Mouse (Mus musculus) G1E (cell line): Measurements from ENCODE around the gene Jund. TPM values are rescaled to one million over a fixed set of nuclear protein-coding genes. Genes with fewer than 3 reads are reported as not detected.

ENCODE experiments used
- ATAC-seq: 2 replicates; pipeline ENCODE4 v1.8.0; 2016; ENCODE audit warnings: mild to moderate bottlenecking; ENCODE audit not compliant: insufficient number of reproducible peaks, poor library complexity, low FRiP score, severe bottlenecking; ENCODE audit errors: extremely low read depth
- DNase-seq: peaks from one replicate; pipeline ENCODE4 v3.0.0; 2012; ENCODE audit warnings: low spot score
- H3K27me3 ChIP-seq: 2 replicates; pipeline ENCODE4 v1.6.1; 2012; ENCODE audit warnings: mild to moderate bottlenecking, low read length, inconsistent platforms; ENCODE audit not compliant: insufficient read depth
- H3K36me3 ChIP-seq: replicated peaks from 2 replicates; pipeline ENCODE3; 2012; ENCODE audit warnings: mild to moderate bottlenecking, inconsistent platforms
- H3K4me1 ChIP-seq: 2 replicates; pipeline ENCODE4 v1.6.1; 2012; ENCODE audit warnings: low read depth, low read length, inconsistent platforms, mixed read lengths; ENCODE audit not compliant: insufficient read depth
- H3K4me3 ChIP-seq: 2 replicates; pipeline ENCODE4 v1.5.1; 2012; ENCODE audit warnings: low read depth, mild to moderate bottlenecking, inconsistent platforms, low read length, moderate library complexity, mixed read lengths
- H3K9me3 ChIP-seq: replicated peaks from 2 replicates; pipeline ENCODE4 v1.6.1; 2012; ENCODE audit warnings: inconsistent platforms
- CTCF ChIP-seq: IDR thresholded peaks from 2 replicates; pipeline ENCODE4 v1.5.1; 2012; ENCODE audit warnings: low read depth, low read length, inconsistent platforms, mixed read lengths
- GATA1 ChIP-seq: IDR thresholded peaks from 2 replicates; pipeline ENCODE4 v1.6.1; 2012; ENCODE audit warnings: borderline replicate concordance, low read length, inconsistent platforms, mixed read lengths
- GATA2 ChIP-seq: IDR thresholded peaks from 2 replicates; pipeline ENCODE4 v1.6.1; 2012; ENCODE audit warnings: low read depth, low read length, inconsistent platforms, borderline replicate concordance
- POLR2AphosphoS5 ChIP-seq: IDR thresholded peaks from 2 replicates; pipeline ENCODE4 v1.6.1; 2012; ENCODE audit warnings: low read depth, low read length, inconsistent platforms; ENCODE audit not compliant: insufficient replicate concordance
- TAL1 ChIP-seq: conservative IDR thresholded peaks from 2 replicates; pipeline ENCODE4 v1.6.1; 2012; ENCODE audit warnings: low read depth, low read length, inconsistent platforms, mixed read lengths
- polyA plus RNA-seq: library from polyadenylated mRNA; stranded (reverse); fragments of >175 nt; gene quantifications from 2 replicates; pipeline ENCODE4 v1.2.3, GENCODE M21; 2012
- total RNA-seq, 2 experiments: library from RNA; stranded (forward) in 1 of 2; stranded (reverse) in 1 of 2; fragments of 200-1000 nt in 1 of 2; fragments of >200 nt in 1 of 2; fragmentation: Nextera tagmentation in 1 of 2; gene quantifications; 2 replicates each; pipeline ENCODE4 v1.2.3; 2014 to 2017

Gene Jund
- total and polyA plus RNA-seq, 3 experiments = 40.2 to 183 (median 60.3) TPM

DNA sequence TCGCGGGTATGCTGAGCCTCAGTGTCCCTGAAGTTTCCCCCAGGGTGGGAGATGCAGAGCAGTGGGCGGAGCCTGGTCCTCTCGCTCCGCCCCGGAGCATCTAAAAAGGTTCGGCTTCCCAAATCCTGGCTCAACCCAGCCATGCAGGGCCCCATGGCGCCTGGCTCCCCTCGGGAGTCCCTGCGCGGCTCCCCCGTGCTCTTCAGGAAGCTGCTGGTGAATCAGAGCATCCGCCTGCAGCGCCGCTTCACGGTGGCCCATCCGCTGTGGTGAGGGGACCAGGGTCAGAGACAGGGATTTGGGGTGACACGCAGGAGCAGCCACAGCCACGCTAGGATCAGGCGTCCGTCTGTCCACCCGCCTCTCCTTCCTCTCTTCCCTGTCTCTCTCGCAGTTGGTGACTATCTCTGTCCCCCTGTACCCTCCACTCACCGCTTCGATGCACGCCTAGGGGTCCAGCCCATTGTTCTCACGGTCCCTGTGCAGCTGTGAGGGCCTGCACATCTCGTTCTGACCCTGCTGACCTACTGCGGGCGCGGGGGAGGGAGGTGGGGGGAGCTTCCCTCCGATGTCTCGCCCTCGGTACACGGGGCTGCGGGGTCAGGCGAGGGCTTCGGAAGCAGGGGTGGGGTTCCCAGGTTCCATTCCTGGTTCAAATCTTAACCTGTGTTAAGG, 44.4 kb downstream of the Jund start:
- Histone ChIP-seq H3K4me3 (no peak overlapping the region), H3K4me1 (peaks cover 5% of the 10 kb centered on the region; the same call in 1 of the 2 replicates), H3K27me3 (peaks cover 71% of the 10 kb centered on the region), H3K36me3 (no peaks in the 10 kb centered on the region), H3K9me3 (no peaks in the 10 kb centered on the region)
- DNase-seq (no peak), ATAC-seq (no peak)
- TF ChIP-seq TAL1 (no peak), CTCF (no peak), GATA2 (no peak), GATA1 (no peak), POLR2AphosphoS5 (no peak)

DNA sequence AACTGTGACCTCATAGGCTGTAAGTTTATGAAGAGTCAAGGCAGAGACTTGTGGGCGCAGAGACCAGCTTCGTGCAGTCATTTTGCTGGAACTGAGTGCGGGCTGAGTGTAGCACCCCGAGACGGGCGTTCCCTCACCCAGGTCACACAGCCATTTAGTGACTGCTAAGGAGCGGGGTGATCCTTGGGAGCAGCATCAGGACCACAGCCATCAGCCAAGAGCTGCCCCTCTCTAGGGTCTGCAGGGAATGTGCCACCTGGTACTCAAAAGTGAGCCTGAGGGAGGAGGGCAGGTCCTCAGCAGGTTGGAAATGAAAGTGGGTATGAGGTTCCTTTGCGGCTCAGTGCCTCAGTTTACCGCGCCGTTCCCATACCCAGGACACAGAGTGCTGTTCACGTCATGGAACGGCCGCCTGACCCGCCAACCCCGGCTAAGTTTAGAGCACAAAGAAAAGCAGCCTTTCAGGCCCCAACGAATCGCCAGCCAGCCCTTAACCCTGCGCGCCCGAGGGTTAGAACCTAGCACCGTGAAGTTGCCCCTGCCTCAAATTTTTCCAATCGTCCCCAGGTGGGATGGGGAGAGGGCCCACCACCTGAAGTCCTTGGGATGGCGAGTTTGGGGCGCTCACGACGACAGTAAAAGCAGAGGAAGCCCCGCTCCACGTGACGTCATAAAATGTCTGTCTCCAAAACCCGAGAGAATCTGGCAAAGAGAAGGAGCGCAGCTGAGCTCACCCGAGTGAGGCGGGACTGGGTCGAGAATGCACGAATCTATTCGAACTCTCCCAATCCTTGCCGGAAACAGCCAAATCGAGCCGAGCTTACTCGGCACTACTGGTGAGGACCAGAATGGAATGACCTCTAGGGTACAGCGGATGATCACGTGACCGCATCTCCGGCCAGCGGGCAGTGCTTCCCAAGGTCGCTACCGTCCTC, 45.2 kb downstream of the Jund start:
- no peak for DNase-seq
- no peak for TF ChIP-seq GATA1
- peaks cover 5% of the 10 kb centered on the region; the same call in 1 of the 2 replicates for H3K4me1 ChIP-seq
- H3K36me3 ChIP-seq = no peaks in the 10 kb centered on the region
- no peak for ATAC-seq
- H3K9me3 ChIP-seq = no peaks in the 10 kb centered on the region
- no peak overlapping the region for H3K4me3 ChIP-seq
- H3K27me3 ChIP-seq = peaks cover 74% of the 10 kb centered on the region

DNA sequence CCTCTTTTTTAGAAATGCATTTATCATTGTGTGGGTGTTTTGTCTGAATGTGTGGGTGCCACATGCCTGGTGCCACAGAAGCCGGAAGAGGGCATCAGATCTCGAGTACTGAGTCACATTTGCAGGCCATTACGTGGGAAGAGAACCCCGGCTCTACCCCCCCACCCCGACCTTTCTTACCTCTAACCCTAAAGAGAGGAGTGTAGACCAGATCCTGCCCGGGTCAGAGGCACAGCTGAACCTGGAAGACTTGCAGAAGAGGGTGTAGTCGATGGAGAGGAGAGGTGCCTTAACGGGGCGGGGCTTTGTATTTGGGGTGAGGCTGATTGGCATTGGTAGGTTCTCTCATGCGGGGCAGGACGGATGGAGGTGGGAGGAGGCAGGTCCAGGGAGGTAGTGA, 46.1 kb downstream of the Jund start:
- Histone ChIP-seq H3K4me1 (peaks cover 5% of the 10 kb centered on the region; the same call in 1 of the 2 replicates), H3K27me3 (peaks cover 82% of the 10 kb centered on the region), H3K36me3 (no peaks in the 10 kb centered on the region), H3K4me3 (no peak overlapping the region), H3K9me3 (no peaks in the 10 kb centered on the region)
- no peak for ATAC-seq
- DNase-seq = no peak
- TF ChIP-seq GATA2 = no peak
- no peak for TF ChIP-seq TAL1
- TF ChIP-seq POLR2AphosphoS5 = no peak
- no peak for TF ChIP-seq CTCF

DNA sequence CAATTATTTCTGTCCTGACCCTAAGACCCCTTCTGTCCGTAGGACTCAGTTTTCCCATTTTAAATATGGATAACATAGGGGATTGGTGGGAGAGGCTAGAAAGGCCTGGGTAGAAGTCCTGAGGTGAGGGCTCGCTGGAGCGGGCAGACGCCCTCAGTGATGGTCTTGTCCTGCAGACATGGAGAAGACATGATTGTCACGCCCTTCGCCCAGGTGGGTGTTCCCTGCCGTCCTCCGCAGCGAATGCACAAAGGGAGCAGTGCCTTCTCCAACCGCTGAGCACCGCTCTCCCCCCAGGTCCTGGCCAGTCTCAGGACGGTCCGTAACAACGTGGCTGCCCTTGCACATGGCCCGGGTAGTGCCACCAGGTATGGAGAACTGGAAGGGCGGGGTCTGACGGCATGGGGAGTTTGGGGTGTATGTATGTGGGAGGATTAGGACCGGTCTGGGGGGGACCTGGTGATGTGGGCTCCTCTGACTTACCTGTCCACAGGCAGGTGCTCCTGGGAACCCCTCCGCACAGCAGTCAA, 47.0 kb downstream of the Jund start:
- Histone ChIP-seq H3K9me3 (no peaks in the 10 kb centered on the region), H3K4me3 (no peak overlapping the region), H3K36me3 (no peaks in the 10 kb centered on the region), H3K27me3 (peaks cover 82% of the 10 kb centered on the region), H3K4me1 (peaks cover 5% of the 10 kb centered on the region; the same call in 1 of the 2 replicates)
- DNase-seq = no peak
- TF ChIP-seq GATA2 (no peak), POLR2AphosphoS5 (no peak), TAL1 (no peak), GATA1 (no peak), CTCF (no peak)
- ATAC-seq = no peak

DNA sequence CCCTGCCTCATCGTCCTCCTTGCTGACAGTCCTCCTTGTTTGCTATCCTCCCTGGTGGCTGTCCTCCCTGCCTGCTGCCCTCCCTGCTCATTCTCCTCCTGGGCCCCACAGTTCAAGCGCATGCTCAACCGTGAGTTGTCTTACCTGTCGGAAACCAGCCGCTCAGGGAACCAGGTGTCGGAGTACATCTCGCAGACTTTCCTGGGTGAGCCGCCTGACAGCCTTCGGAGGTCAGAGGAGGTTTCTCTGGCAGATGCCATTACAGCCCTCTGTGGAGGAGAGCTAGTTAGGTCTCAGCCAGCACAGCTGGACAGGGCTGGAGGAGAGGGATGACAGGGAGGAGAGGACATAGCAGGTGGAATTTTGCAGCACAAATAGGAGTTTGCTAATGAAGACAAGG, 47.9 kb downstream of the Jund start:
- DNase-seq (no peak), ATAC-seq (no peak)
- TF ChIP-seq TAL1 (no peak), POLR2AphosphoS5 (no peak), CTCF (no peak), GATA1 (no peak), GATA2 (no peak)
- peaks cover 5% of the 10 kb centered on the region; the same call in 1 of the 2 replicates for H3K4me1 ChIP-seq
- H3K36me3 ChIP-seq = no peaks in the 10 kb centered on the region
- H3K4me3 ChIP-seq = no peak overlapping the region
- no peaks in the 10 kb centered on the region for H3K9me3 ChIP-seq
- H3K27me3 ChIP-seq = peaks cover 74% of the 10 kb centered on the region

DNA sequence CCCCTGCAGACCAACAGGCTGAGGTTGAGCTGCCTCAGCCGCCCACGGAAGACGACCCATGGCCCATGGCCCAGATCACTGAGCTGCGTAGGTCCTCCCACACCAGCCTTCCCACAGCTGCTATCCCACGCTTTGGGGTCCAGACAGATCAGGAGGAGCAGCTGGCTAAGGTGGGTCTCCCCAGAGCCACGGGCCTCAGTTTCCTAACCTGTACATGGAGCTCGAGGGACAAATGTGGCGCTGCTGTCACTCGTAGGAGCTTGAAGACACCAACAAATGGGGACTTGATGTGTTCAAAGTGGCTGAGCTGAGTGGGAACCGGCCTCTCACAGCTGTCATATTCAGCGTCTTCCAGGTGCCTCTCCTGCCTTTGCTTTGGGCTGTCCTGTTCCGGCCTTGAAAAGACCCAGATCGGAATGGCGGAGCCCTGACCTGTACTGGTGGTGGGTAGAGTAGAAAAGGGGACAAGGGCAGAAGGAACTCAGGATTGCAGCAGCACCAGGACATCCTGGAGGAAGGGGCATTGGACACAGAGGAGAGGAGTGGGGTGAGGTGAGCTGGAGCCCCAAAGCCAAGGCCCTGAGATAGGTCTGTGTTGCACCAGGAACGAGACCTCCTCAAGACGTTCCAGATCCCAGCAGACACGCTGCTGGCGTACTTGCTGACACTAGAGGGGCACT, 48.6 kb downstream of the Jund start:
- no peaks in the 10 kb centered on the region for H3K36me3 ChIP-seq
- peaks cover 8% of the 10 kb centered on the region for H3K4me1 ChIP-seq
- no peak overlapping the region for H3K4me3 ChIP-seq
- no peak for DNase-seq
- peaks cover 68% of the 10 kb centered on the region for H3K27me3 ChIP-seq
- ATAC-seq = no peak
- H3K9me3 ChIP-seq = no peaks in the 10 kb centered on the region
- TF ChIP-seq GATA1 (no peak), GATA2 (no peak), POLR2AphosphoS5 (no peak), TAL1 (no peak), CTCF (no peak)
